Comparison of ENCODE assay signal across 1 mouse cellular context in the genomic region with DNA sequence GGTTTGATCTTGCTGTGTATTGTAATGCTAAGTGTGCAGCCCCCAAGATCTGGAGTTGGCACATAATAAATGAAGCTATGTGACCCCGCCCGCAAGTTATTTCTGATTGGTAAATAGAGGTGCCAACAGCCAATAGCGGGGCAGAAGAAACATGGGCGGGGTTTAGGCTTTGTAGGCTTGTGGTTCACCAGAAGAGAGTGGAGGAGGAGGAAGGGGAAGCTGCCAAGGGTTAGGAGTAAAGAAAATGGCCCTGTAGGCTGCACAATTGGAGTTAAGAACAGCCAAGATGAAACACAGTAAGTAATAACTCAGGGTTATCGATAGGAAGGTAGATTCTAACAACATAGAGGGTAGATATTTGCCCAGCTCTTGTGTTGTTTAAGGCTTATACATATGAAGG.
TF ChIP-seq lines count a peak whose summit lies in the region.

No protein-coding gene starts in this region.

TF ChIP-seq in MEL, 35 proteins besides CTCF, POLR2A, EP300 and RAD21 (continued from another document):
- TF ChIP-seq SIN3A (IDR thresholded peaks at IDR 0.05; ENCODE audit: low read length) = peak; percentile 79
- no peak for TF ChIP-seq KAT2A (conservative IDR thresholded peaks at IDR 0.05; ENCODE audit: low read depth, low read length)
- peak; percentile 80 for TF ChIP-seq ZMIZ1 (IDR thresholded peaks at IDR 0.05; ENCODE audit: low read depth, low read length)
- no peak for TF ChIP-seq SMC3 (IDR thresholded peaks at IDR 0.05; ENCODE audit: low read depth, low read length)
- no peak for TF ChIP-seq E2F4 (IDR thresholded peaks at IDR 0.05; ENCODE audit: borderline replicate concordance, low read depth, low read length)
- no peak for TF ChIP-seq USF1 (IDR thresholded peaks at IDR 0.05; ENCODE audit: low read depth, low read length)
- peak; percentile 61; the same call in 1 of the 2 replicates for TF ChIP-seq POLR2AphosphoS2 (IDR thresholded peaks at IDR 0.05; ENCODE audit: low read length)
- peak; percentile 8; the same call in 1 of the 2 replicates for TF ChIP-seq MYC (IDR thresholded peaks at IDR 0.05; ENCODE audit: low read depth, low read length)
- no peak for TF ChIP-seq BHLHE40 (IDR thresholded peaks at IDR 0.05; ENCODE audit: borderline replicate concordance, low read depth, low read length)
- no peak for TF ChIP-seq CHD1 (IDR thresholded peaks at IDR 0.05; ENCODE audit: low read depth, low read length)
- no peak for TF ChIP-seq TAL1 (IDR thresholded peaks at IDR 0.05; ENCODE audit: low read length)
- 0 out of 2 replicates have a peak, but pooled peaks have one; percentile 11 for TF ChIP-seq ZKSCAN1 (IDR thresholded peaks at IDR 0.05; ENCODE audit: low read depth, low read length)
- no peak for TF ChIP-seq GABPA (IDR thresholded peaks at IDR 0.05; ENCODE audit: low read depth, low read length)
- TF ChIP-seq HCFC1 (IDR thresholded peaks at IDR 0.05; ENCODE audit: low read depth, low read length) = 0 out of 2 replicates have a peak, but pooled peaks have one; percentile 29
- TF ChIP-seq USF2 (IDR thresholded peaks at IDR 0.05; ENCODE audit: borderline replicate concordance in 1 of 2, insufficient read depth in 1 of 2, low read depth in 1 of 2, low read length in 2 of 2) = no peak
- no peak for TF ChIP-seq MEF2A (IDR thresholded peaks at IDR 0.05; ENCODE audit: extremely low read depth, insufficient replicate concordance, low read depth, low read length, poor library complexity, severe bottlenecking)
- no peak for TF ChIP-seq MAZ (IDR thresholded peaks at IDR 0.05; ENCODE audit: low read depth, low read length)
- TF ChIP-seq RCOR1 (IDR thresholded peaks at IDR 0.05; ENCODE audit: low read depth, low read length) = no peak
- TF ChIP-seq MAX (IDR thresholded peaks at IDR 0.05; ENCODE audit: low read length) = 0 out of 2 replicates have a peak, but pooled peaks have one; percentile 18
